Mouse (Mus musculus) liver (tissue): Measurements from ENCODE around the gene Ccser2.
A peak's percentile ranks its signal among the peaks of the same experiment; 100 is the strongest.

Experiments
- DNase-seq: peaks from one replicate; pipeline ENCODE4 v3.0.0-alpha.2; 2020; ENCODE audit warnings: mixed read lengths

The Ccser2 gene

DNA sequence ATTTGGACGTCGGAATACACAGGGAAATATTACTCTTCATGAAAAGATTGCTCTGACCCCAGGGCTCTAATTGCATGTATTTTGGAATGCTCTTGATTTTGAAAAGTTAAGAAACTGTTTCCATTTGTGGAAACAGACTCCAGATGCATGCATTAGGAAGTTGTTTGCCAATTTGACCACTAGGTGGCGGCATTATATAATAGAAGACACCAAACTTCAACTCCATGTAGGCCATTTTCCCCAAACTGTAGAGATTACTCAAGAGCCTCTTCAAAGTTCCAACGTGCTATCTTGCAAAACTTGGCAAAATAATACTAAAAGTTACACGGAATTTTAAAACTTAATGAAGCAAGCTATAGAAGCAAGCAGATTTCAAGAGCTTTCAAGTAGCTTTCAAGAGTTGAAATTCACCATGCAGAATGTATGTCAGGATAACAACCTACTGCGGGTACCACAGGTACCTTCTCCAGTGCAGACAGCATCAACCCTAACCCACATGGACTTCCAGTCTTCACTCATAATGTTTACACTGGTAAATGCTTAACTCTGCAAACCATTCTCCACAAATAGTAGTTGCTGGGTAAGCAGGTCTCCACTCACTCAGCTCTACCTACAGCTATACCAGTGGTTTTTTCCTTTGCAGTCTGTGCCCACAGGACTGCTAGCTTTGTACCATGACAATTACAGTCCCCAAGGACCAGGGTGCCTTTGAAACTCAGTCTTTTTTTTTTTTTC is 101.4 kb downstream of the Ccser2 start:
- DNase-seq: peak; percentile 60

DNA sequence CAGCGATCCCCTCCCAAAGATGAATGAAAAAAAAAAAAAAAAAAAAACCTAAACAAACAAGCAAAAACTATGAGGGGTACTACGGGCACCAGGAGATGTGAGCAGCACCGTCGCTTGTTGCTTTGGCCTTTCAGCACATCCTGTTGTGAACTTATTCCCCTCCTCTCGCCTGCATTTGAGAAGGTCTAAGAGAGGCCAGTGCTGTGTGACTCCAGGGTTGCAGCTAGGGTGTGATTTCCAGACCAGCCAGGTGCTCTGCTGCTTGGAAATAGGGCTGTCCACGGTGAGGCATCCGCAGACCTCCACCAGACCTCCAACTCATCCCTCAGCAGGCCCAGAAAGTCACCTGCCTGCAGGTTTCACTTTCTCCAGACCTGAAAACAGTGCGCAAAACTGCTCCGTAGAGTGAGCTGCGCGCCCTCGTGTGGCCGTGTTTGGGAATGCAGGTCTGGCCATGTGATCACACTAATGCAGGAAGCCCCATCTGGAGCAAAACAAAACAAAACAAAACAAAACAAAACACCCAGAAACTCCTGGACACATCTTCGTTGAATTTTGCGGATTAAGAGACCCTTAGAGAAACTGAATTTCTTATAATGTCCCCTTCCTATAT is 104.6 kb downstream of the Ccser2 start:
- DNase-seq: peak; percentile 85

DNA sequence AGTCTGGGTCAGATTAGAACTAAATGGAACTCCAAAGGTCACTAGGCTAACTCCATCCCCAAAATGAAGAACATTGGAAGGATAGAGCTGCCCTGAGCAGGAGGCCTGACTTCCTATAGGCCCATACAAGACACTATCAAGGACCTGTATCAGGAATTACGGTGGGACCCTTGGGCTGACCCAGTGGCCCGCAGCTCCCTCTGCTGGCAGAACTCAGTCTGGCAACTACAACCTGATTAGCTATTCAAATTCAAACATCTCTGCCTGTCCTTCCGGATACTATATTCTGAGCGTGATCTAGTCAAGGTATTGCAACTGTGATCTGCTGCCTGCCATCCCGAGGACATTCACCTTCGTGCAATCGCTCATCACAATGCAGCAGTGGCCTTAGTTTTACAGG is 106.2 kb downstream of the Ccser2 start:
- peak; percentile 56 for DNase-seq

DNA sequence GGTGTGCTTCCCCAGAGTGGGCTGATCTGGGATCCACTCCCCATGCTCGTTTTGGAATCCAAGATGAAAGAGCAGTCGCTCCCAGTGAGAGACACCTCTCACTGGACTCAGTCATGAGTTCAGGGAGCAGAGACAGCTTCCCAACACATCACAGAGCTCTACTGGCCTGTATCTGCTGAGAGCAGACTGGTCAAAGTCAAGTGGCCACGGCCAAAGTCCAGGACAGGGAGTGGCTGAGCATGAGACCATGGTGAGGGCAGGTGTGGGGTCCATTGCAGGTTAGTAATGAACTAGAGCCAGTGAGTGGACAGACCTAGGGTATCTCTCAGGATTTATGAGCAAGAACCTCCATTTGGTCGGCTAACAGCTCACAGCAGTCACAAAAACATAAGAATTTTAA is 109.6 kb downstream of the Ccser2 start:
- no peak for DNase-seq

DNA sequence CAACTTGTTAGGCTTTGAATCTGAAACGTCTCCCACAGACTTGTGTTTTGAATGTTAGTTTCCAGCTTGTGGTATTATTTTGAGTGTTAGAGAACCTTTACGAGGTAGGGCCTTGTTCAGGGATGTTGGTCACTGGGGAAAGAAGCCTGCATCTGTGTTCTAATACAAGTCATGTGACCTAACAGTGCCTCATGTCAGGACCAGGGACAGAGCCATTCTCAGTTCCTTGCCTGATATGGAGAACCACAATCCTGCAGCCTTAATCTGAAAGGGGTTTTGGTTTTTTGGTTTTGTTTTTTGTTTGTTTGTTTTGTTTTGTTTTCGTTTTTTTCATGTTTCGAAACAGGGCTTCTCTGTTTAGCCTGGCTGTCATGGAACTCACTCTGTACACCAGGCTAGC is 115.6 kb downstream of the Ccser2 start:
- DNase-seq: no peak

DNA sequence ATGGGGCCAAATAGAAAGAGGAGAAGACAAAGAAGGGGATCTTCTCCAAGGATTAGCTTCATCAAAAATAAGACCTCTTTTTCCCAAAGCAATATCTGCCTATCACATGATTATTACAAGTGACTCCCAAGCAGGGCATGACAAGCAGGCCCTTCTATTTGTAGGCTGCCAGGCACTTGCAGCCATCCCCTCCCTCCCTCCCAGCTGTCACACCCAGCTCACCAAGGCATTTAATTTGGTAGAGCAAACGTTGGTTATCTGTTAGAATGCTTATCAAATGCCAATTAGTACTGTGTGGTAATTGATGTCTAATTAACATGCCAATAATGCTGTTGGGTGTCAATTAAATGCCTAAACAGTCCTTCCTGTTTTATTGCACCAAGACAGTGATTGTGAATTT is 119.7 kb downstream of the Ccser2 start:
- no peak for DNase-seq
